Mouse (Mus musculus): ENCODE data around the gene Atp5j. TPM values are rescaled to one million over a fixed set of nuclear protein-coding genes. Genes with fewer than 3 reads are reported as not detected.

The Atp5j gene
- polyA plus RNA-seq, 1 experiment = 133 TPM

DNA sequence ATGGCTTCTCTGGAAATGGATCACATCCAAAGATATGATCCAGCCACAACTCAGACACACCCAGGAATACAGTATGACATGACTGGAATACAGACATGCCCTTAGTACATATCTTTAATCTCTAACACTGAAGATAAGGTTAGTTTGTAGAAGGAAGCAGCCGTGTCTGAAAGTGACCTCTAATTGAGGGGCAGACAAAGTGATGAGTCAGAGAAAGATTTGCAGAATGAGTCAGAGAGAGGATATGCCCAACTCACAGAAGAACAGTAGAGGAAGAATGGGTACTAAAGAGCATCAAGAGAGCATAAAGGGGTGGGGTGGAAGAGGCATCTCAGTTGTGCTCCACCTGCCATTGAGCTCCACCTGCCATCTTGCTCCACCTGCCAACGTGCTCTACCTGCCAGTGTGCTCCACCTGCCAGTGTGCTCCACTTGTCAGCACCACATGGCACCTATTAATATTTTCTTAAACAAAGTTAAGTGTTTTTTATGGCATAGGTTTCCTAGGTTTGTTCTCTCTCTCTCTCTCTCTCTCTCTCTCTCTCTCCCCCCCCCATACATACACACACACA lies 44.7 kb downstream of the Atp5j start:
- peak overlapping the region; percentile 29 for H3K4me3 ChIP-seq (replicated peaks)
- H3K4me1 ChIP-seq = peaks cover 14% of the 10 kb centered on the region; the same call in 1 of the 2 replicates
- no peaks in the 10 kb centered on the region for H3K27me3 ChIP-seq (replicated peaks)
- TF ChIP-seq GATA1 (IDR thresholded peaks at IDR 0.05; ENCODE audit: borderline replicate concordance, low read length) = no peak
- TF ChIP-seq FLI1 (IDR thresholded peaks at IDR 0.05; ENCODE audit: low read length) = no peak
- H3K9me3 ChIP-seq = 0 out of 2 replicates have a peak, but pooled peaks cover 4% of the 10 kb centered on the region
- H3K36me3 ChIP-seq (replicated peaks; ENCODE audit: low read length) = no peaks in the 10 kb centered on the region

DNA sequence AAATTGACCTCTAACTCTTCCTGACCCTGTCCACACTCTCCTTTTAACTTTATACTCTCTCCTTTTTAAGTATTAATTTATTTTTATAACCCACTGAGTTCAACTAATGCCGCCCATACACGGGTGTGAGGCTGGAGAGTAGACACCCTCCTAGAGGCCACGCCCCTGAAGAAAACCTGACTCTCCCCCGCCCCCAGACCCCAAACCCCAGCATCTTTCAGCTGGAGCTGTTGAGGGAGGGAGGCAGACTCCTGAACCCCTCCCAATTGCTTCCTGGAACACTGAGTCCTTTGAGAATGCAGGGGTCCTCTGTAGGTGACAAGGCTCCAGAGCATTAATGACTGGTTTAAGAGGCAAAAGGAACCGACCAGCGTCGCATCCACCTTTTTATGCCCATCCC lies 50.5 kb downstream of the Atp5j start:
- Histone ChIP-seq H3K36me3 (replicated peaks; ENCODE audit: low read length) (peaks cover 1% of the 10 kb centered on the region), H3K4me1 (peaks cover 45% of the 10 kb centered on the region), H3K27me3 (replicated peaks) (no peaks in the 10 kb centered on the region), H3K4me3 (replicated peaks) (no peak overlapping the region), H3K9me3 (no peaks in the 10 kb centered on the region)
- TF ChIP-seq FLI1 (IDR thresholded peaks at IDR 0.05; ENCODE audit: low read length) (no peak), GATA1 (IDR thresholded peaks at IDR 0.05; ENCODE audit: borderline replicate concordance, low read length) (no peak)

DNA sequence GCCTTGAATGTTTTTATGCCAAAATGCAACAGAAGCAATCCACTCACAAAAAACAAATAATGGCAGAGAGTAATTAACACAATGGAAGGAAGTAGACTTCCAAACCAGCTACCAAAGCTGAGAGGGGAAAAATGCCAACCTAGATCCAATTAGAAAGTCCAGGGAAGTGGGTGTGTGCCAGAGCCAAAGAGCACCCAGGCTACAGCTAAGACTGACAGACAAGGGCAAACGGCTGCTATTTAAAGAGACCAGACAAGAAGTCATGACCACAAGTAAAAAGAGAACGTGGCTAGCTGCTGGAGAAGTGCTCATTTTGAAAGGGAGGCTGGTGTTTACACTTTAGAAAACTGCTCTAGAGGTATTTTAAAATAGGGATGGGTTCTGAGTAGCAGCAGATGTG lies 52.1 kb downstream of the Atp5j start:
- TF ChIP-seq FLI1 (IDR thresholded peaks at IDR 0.05; ENCODE audit: low read length) = no peak
- no peak for TF ChIP-seq GATA1 (IDR thresholded peaks at IDR 0.05; ENCODE audit: borderline replicate concordance, low read length)
- no peaks in the 10 kb centered on the region for H3K27me3 ChIP-seq (replicated peaks)
- H3K4me1 ChIP-seq = peaks cover 53% of the 10 kb centered on the region
- H3K4me3 ChIP-seq (replicated peaks) = no peak overlapping the region
- H3K9me3 ChIP-seq = peaks cover 8% of the 10 kb centered on the region
- H3K36me3 ChIP-seq (replicated peaks; ENCODE audit: low read length) = peaks cover 4% of the 10 kb centered on the region

DNA sequence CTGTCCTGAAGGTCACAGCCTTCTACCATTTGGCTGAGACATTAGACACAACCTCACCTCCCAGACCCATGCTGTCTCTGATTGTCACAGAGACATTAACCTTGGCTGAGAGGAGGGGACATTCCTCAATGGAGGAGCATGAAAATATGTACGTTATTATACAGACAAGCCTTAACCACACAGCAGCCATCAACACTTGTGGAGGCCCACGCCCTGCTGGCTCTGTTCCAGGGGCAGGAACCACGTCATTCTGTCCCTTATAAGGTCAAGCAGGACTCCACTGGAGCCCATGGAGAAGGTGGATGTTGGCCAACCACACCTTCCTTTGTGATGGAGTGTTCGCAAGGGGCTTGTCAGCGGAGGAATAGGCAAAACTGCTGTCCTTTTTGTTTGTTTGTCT lies 55.7 kb downstream of the Atp5j start:
- peaks cover 5% of the 10 kb centered on the region for H3K27me3 ChIP-seq (replicated peaks)
- H3K36me3 ChIP-seq (replicated peaks; ENCODE audit: low read length) = peaks cover 4% of the 10 kb centered on the region
- H3K4me1 ChIP-seq = peaks cover 51% of the 10 kb centered on the region
- no peak overlapping the region for H3K4me3 ChIP-seq (replicated peaks)
- no peak for TF ChIP-seq FLI1 (IDR thresholded peaks at IDR 0.05; ENCODE audit: low read length)
- TF ChIP-seq GATA1 (IDR thresholded peaks at IDR 0.05; ENCODE audit: borderline replicate concordance, low read length) = no peak
- H3K9me3 ChIP-seq = peaks cover 8% of the 10 kb centered on the region

DNA sequence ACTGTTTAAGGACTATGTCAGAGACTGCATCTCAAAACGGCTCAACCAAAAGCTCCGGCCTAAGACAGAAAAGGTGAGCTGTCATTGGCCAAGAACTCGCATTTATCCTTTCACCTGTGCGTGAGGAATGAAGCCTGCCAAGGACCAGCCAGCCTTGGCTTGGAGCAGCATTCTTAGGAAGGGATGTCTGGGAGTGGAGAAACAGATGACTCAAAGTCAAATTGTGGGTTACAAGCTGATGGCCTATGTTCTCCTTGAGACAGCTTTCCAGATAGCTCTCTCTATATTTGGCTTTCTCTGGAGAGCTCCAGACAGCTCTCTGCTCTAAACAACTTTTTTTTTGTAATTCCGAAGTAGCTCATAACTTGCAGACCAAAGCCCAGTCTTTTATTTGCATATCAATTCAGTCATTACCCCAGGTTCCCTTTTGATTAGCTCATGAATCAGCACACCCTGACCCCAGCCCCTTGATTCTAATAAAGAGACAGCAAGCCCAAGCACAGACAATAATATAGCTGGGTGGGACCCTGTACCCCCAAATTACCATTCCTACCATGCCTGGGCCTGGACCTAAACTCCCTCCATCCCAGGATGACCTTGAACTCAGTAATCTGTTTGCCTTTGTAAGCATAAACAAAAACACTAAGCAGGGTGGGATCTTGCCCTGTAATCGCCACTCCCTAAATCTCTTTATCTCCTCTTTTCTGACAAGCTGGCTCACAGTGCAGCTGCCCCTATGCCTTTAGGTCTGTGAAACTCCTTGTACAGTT lies 56.4 kb downstream of the Atp5j start:
- H3K4me1 ChIP-seq = peaks cover 52% of the 10 kb centered on the region
- TF ChIP-seq FLI1 (IDR thresholded peaks at IDR 0.05; ENCODE audit: low read length) = no peak
- no peak for TF ChIP-seq GATA1 (IDR thresholded peaks at IDR 0.05; ENCODE audit: borderline replicate concordance, low read length)

DNA sequence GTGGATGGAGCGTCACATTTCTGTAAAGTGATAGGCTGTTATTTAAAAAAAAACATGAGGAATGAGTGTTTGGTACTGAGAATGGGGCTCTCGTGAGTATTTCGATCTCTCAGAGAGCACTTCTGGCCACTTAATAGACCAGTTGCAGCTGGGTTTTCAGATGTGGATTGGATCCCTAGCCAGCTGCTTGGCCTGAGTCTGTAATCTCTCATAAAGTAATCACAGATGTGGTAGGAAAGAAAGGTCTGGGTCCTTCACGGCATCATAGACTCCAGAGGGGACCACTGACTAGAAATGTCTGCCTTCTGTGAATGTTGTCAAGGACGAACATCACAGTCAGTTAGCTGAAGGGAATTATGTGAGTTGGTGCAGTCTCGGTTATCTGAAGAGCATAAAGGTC lies 57.0 kb downstream of the Atp5j start:
- Histone ChIP-seq H3K9me3 (peaks cover 8% of the 10 kb centered on the region), H3K36me3 (replicated peaks; ENCODE audit: low read length) (peaks cover 4% of the 10 kb centered on the region), H3K4me1 (peaks cover 52% of the 10 kb centered on the region), H3K4me3 (replicated peaks) (no peak overlapping the region), H3K27me3 (replicated peaks) (peaks cover 16% of the 10 kb centered on the region)
- TF ChIP-seq GATA1 (IDR thresholded peaks at IDR 0.05; ENCODE audit: borderline replicate concordance, low read length) (no peak), FLI1 (IDR thresholded peaks at IDR 0.05; ENCODE audit: low read length) (no peak)

More for the DNA sequence above, 56.4 kb downstream of the Atp5j start:
- H3K36me3 ChIP-seq (replicated peaks; ENCODE audit: low read length) = peaks cover 4% of the 10 kb centered on the region
- H3K9me3 ChIP-seq = peaks cover 8% of the 10 kb centered on the region
- no peak overlapping the region for H3K4me3 ChIP-seq (replicated peaks)
- H3K27me3 ChIP-seq (replicated peaks) = peaks cover 11% of the 10 kb centered on the region

Other genes with a start within 250 kb of the Atp5j start
- gene Mrpl39, start 99.9 kb downstream of the Atp5j start, polyA plus RNA-seq (2012; ENCODE audit: insufficient read depth, low replicate concordance) = 12.7 and 117 TPM in 2 replicates
- gene Jam2, start 61.5 kb downstream of the Atp5j start, polyA plus RNA-seq (2012; ENCODE audit: insufficient read depth, low replicate concordance) = 0.81 TPM in 1 of 2 replicates, not detected in the other
- gene Gabpa, start 700 bp downstream of the Atp5j start, polyA plus RNA-seq (2012; ENCODE audit: insufficient read depth, low replicate concordance) = 2.3 TPM in 1 of 2 replicates, not detected in the other